Mouse (Mus musculus) testis, adult 2 months (tissue): ENCODE results near the gene Proser2. TPM values are rescaled to one million over a fixed set of nuclear protein-coding genes. Genes with fewer than 3 reads are reported as not detected.

ENCODE experiments used
- H3K27ac ChIP-seq: fragments of 200-500 bp; 2 replicates; pipeline ENCODE4 v1.5.1; 2012; ENCODE audit warnings: low read depth, low read length; ENCODE audit not compliant: control insufficient read depth, insufficient read depth
- H3K27me3 ChIP-seq: fragments of 200-500 bp; 2 replicates; pipeline ENCODE4 v1.6.1; 2012; ENCODE audit warnings: mild to moderate bottlenecking, low read length, moderate library complexity; ENCODE audit not compliant: control insufficient read depth, insufficient read depth
- H3K36me3 ChIP-seq: fragments of 200-500 bp; 2 replicates; pipeline ENCODE4 v1.6.1; 2012; ENCODE audit warnings: mild to moderate bottlenecking, low read length; ENCODE audit not compliant: control insufficient read depth, insufficient read depth
- H3K4me1 ChIP-seq: fragments of 200-500 bp; 2 replicates; pipeline ENCODE4 v1.6.1; 2012; ENCODE audit warnings: low read length; ENCODE audit not compliant: control insufficient read depth, insufficient read depth
- H3K4me3 ChIP-seq: fragments of 200-500 bp; 2 replicates; pipeline ENCODE4 v1.5.1; 2012; ENCODE audit warnings: low read depth, mild to moderate bottlenecking, low read length, moderate library complexity, mixed read lengths; ENCODE audit not compliant: control insufficient read depth
- CTCF ChIP-seq: fragments of 200-500 bp; IDR thresholded peaks from 2 replicates; pipeline ENCODE4 v1.5.1; 2012; ENCODE audit warnings: low read depth, mild to moderate bottlenecking, inconsistent platforms, low read length, moderate library complexity; ENCODE audit not compliant: control insufficient read depth, insufficient read depth, insufficient replicate concordance
- POLR2A ChIP-seq: fragments of 200-500 bp; IDR thresholded peaks from 2 replicates; pipeline ENCODE4 v1.6.1; 2012; ENCODE audit warnings: low read depth, mild to moderate bottlenecking, inconsistent platforms, low read length, moderate library complexity; ENCODE audit not compliant: control insufficient read depth
- polyA plus RNA-seq: library from polyadenylated mRNA; depleted of rRNA; stranded (reverse); fragments of >200 nt; gene quantifications from 2 replicates; pipeline ENCODE4 v1.2.3, GENCODE M21; 2012

The Proser2 gene
- polyA plus RNA-seq, 1 experiment: 1.3 TPM

- Histone ChIP-seq H3K36me3 (no peaks in the 10 kb centered on the region), H3K27ac (no peak overlapping the region), H3K4me3 (no peak overlapping the region), H3K27me3 (no peaks in the 10 kb centered on the region), H3K4me1 (no peaks in the 10 kb centered on the region)
- TF ChIP-seq CTCF (no peak), POLR2A (no peak)
Observed at GRCm38 (mm10) chr2:6146257-6146656, 16.2 kb upstream of the Proser2 start.

- Histone ChIP-seq H3K4me3 (no peak overlapping the region), H3K36me3 (no peaks in the 10 kb centered on the region), H3K27ac (no peak overlapping the region), H3K27me3 (no peaks in the 10 kb centered on the region), H3K4me1 (no peaks in the 10 kb centered on the region)
- TF ChIP-seq POLR2A (no peak), CTCF (no peak)
Observed at GRCm38 (mm10) chr2:6145611-6146010, 15.6 kb upstream of the Proser2 start.

DNA sequence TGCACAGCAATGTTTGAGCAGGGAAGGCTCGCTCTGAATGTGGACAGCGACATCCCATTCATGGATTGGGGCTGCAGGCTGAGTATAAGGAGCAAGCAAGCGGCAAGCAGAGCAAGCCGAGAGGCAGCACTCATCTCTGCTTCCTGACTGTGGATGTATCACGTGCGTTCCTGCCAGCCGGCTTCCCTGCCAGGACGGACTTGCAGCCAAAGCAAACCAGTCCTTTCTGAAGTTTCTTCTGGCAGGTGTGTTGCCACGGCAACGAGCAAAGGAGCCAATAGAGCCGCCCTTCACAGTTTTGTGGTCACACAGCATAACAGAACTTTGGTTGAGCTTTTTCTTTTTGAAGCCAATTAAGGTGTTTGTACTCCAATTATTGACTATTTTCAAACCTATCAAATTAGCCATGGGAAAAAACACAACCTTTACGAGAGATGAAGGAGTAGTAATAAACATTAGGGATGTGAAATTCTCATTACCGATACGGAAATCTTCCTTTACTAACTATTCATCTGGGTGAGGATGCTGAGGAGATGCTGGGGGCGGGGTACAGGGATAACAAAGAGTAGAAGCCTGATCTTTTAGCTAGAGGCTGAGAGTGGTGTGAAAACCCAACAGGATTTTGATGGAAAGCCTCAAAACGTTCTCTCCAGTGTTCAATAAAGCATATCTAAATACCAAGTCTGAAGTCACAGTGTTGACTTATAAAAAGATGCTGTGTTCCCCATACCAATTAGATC, 13.1 kb upstream of the Proser2 start:
- Histone ChIP-seq H3K27me3 (no peaks in the 10 kb centered on the region), H3K36me3 (no peaks in the 10 kb centered on the region), H3K4me1 (no peaks in the 10 kb centered on the region), H3K27ac (no peak overlapping the region), H3K4me3 (no peak overlapping the region)
- TF ChIP-seq CTCF (no peak), POLR2A (no peak)

GRCm38 (mm10) chr2:6140572-6141161, 10.7 kb upstream of the Proser2 start:
- Histone ChIP-seq H3K36me3 (no peaks in the 10 kb centered on the region), H3K27ac (no peak overlapping the region)
- TF ChIP-seq CTCF (no peak), POLR2A (no peak)

GRCm38 (mm10) chr2:6133871-6134270, 3.9 kb upstream of the Proser2 start:
- TF ChIP-seq CTCF: no peak
- TF ChIP-seq POLR2A: no peak
- Histone ChIP-seq H3K27ac (no peak overlapping the region), H3K27me3 (no peaks in the 10 kb centered on the region), H3K4me1 (peaks cover 4% of the 10 kb centered on the region), H3K36me3 (no peaks in the 10 kb centered on the region), H3K4me3 (no peak overlapping the region; the same call in 1 of the 2 replicates)

More at GRCm38 (mm10) chr2:6140572-6141161, 10.7 kb upstream of the Proser2 start:
- Histone ChIP-seq H3K4me1 (no peaks in the 10 kb centered on the region), H3K27me3 (no peaks in the 10 kb centered on the region), H3K4me3 (no peak overlapping the region)

- Histone ChIP-seq H3K4me1 (peaks cover 4% of the 10 kb centered on the region), H3K36me3 (no peaks in the 10 kb centered on the region), H3K27ac (no peak overlapping the region; the same call in 1 of the 2 replicates), H3K4me3 (no peak overlapping the region), H3K27me3 (no peaks in the 10 kb centered on the region)
- TF ChIP-seq CTCF (no peak), POLR2A (no peak)
Observed at GRCm38 (mm10) chr2:6128881-6129280, 1.1 kb downstream of the Proser2 start.

- TF ChIP-seq CTCF: no peak
- no peak for TF ChIP-seq POLR2A
- H3K4me3 ChIP-seq: no peak overlapping the region
Observed at GRCm38 (mm10) chr2:6128136-6128805, 1.7 kb downstream of the Proser2 start.

More at GRCm38 (mm10) chr2:6128136-6128805, 1.7 kb downstream of the Proser2 start:
- Histone ChIP-seq H3K36me3 (no peaks in the 10 kb centered on the region), H3K4me1 (peaks cover 4% of the 10 kb centered on the region), H3K27me3 (no peaks in the 10 kb centered on the region), H3K27ac (no peak overlapping the region)
